Comparison of ENCODE assay signal across 9 mouse cellular contexts in genomic region chr10:81287513-81288157, GRCm38 (mm10). TPM values are rescaled to one million over a fixed set of nuclear protein-coding genes. Genes with fewer than 3 reads are reported as not detected.
DNase-seq lines count a peak whose midpoint lies in the region; ATAC-seq and TF ChIP-seq lines count a peak whose summit lies in the region.
"Had no signal": no experiment of that assay in that cellular context is flagged by ENCODE, and none has a peak within 500 bp of the region (broad histone marks: within the 10 kb centered on the region; RNA-seq: fewer than 3 reads in every experiment).

No protein-coding gene starts in this region.

- peak; percentile 82 for TF ChIP-seq CTCF in heart, postnatal 0 days (IDR thresholded peaks at IDR 0.05; ENCODE audit: low read depth)
- peak; percentile 63; the same call in 1 of the 2 replicates for TF ChIP-seq CTCF in embryonic fibroblast, embryonic 13.5 days (IDR thresholded peaks at IDR 0.05; ENCODE audit: borderline replicate concordance, insufficient read depth, low read length)
- TF ChIP-seq CTCF in lung, postnatal 0 days (IDR thresholded peaks at IDR 0.05), result peak; percentile 97

- no peak overlapping the region for H3K4me2 ChIP-seq in heart, postnatal 0 days (ENCODE audit: low read depth, low read length)
- no peak overlapping the region for H3K4me2 ChIP-seq in heart, embryonic 11.5 days
- H3K4me2 ChIP-seq in lung, postnatal 0 days (replicated peaks; ENCODE audit: low read depth, low read length), result no peak overlapping the region
- H3K4me2 ChIP-seq: limb, embryonic 12.5 days had no signal

- H3K4me3 ChIP-seq in heart, postnatal 0 days (ENCODE audit: low read depth, low read length), result no peak overlapping the region
- no peak overlapping the region for H3K4me3 ChIP-seq in heart, embryonic 11.5 days (ENCODE audit: low read depth, low read length)
- H3K4me3 ChIP-seq in embryonic fibroblast, embryonic 13.5 days (ENCODE audit: insufficient read depth, low read length), result no peak overlapping the region
- H3K4me3 ChIP-seq in lung, postnatal 0 days (ENCODE audit: low read depth, low read length), result no peak overlapping the region
- H3K4me3 ChIP-seq: limb, embryonic 12.5 days had no signal

- no peaks in the 10 kb centered on the region for H3K9me3 ChIP-seq in heart, postnatal 0 days (replicated peaks; ENCODE audit: control insufficient read depth, low read length)
- H3K9me3 ChIP-seq in heart, embryonic 11.5 days (replicated peaks; ENCODE audit: control insufficient read depth, low read length), result no peaks in the 10 kb centered on the region
- no peaks in the 10 kb centered on the region for H3K9me3 ChIP-seq in lung, postnatal 0 days (ENCODE audit: low read length)
- H3K9me3 ChIP-seq: limb, embryonic 12.5 days had no signal

- no peak for TF ChIP-seq EP300 in heart, postnatal 0 days (IDR thresholded peaks at IDR 0.05; ENCODE audit: low read depth)
- TF ChIP-seq EP300 in lung, postnatal 0 days (IDR thresholded peaks at IDR 0.05), result no peak

- 57% methylated on average over 8 of the region's 8 CpGs for WGBS in heart, postnatal 0 days
- WGBS in heart, embryonic 11.5 days (ENCODE audit: insufficient replicate concordance), result 49% methylated on average over 8 of the region's 8 CpGs
- WGBS in lung, postnatal 0 days, result 57% methylated on average over 8 of the region's 8 CpGs

- no peak for ATAC-seq in heart, postnatal 0 days (ENCODE audit: insufficient read depth, low read depth)
- ATAC-seq in heart, embryonic 11.5 days (replicated peaks; ENCODE audit: insufficient number of reproducible peaks, low FRiP score, low TSS enrichment), result no peak
- ATAC-seq in lung, postnatal 0 days, result no peak
- no peak for ATAC-seq in inflammation-experienced regulatory T-cells, adult 6 months

- H3K4me1 ChIP-seq in heart, postnatal 0 days (ENCODE audit: control insufficient read depth, insufficient read depth), result 0 out of 2 replicates have a peak, but pooled peaks cover 7% of the 10 kb centered on the region
- peaks cover 8% of the 10 kb centered on the region; the same call in 1 of the 2 replicates for H3K4me1 ChIP-seq in heart, embryonic 11.5 days (ENCODE audit: control insufficient read depth, insufficient read depth, low read length)
- H3K4me1 ChIP-seq in embryonic fibroblast, embryonic 13.5 days (ENCODE audit: control insufficient read depth, insufficient read depth, low read length), result no peaks in the 10 kb centered on the region
- H3K4me1 ChIP-seq in lung, postnatal 0 days (ENCODE audit: insufficient read depth, low read depth, low read length), result 0 out of 2 replicates have a peak, but pooled peaks cover 21% of the 10 kb centered on the region

- no peak for TF ChIP-seq POLR2A in embryonic fibroblast, embryonic 13.5 days (IDR thresholded peaks at IDR 0.05; ENCODE audit: low read depth, low read length)

- no peaks in the 10 kb centered on the region for H3K36me3 ChIP-seq in heart, postnatal 0 days (replicated peaks; ENCODE audit: control insufficient read depth, insufficient read depth, low read length)
- no peaks in the 10 kb centered on the region for H3K36me3 ChIP-seq in heart, embryonic 11.5 days (ENCODE audit: control insufficient read depth, insufficient read depth, low read length)
- H3K36me3 ChIP-seq in lung, postnatal 0 days (ENCODE audit: insufficient read depth, low read length), result no peaks in the 10 kb centered on the region
- H3K36me3 ChIP-seq: limb, embryonic 12.5 days had no signal

- no peak overlapping the region for H3K9ac ChIP-seq in heart, postnatal 0 days (replicated peaks; ENCODE audit: low read depth, low read length)
- no peak overlapping the region for H3K9ac ChIP-seq in heart, embryonic 11.5 days (ENCODE audit: low read depth, low read length)
- no peak overlapping the region for H3K9ac ChIP-seq in lung, postnatal 0 days (replicated peaks; ENCODE audit: low read depth)
- H3K9ac ChIP-seq: limb, embryonic 12.5 days had no signal

- peaks cover 40% of the 10 kb centered on the region for H3K27me3 ChIP-seq in heart, postnatal 0 days (ENCODE audit: control insufficient read depth, insufficient read depth, low read length)
- H3K27me3 ChIP-seq in heart, embryonic 11.5 days (ENCODE audit: control insufficient read depth, insufficient read depth, low read length), result peaks cover 62% of the 10 kb centered on the region
- peaks cover 16% of the 10 kb centered on the region; the same call in 1 of the 2 replicates for H3K27me3 ChIP-seq in lung, postnatal 0 days (replicated peaks; ENCODE audit: insufficient read depth, low read length)

- no peak for DNase-seq in heart, postnatal 0 days (ENCODE audit: low spot score)
- peak; percentile 81 for DNase-seq in 416B (ENCODE audit: low read depth)
- DNase-seq in ZHBTc4 (ENCODE audit: low read depth, low spot score), result peak; percentile 88
- peak; percentile 68 for DNase-seq in lung, postnatal 0 days (ENCODE audit: low spot score)
- DNase-seq in testis, postnatal 10 days (ENCODE audit: low spot score), result peak; percentile 88

- no peak overlapping the region for H3K27ac ChIP-seq in heart, postnatal 0 days (ENCODE audit: low read depth)
- H3K27ac ChIP-seq in heart, embryonic 11.5 days (ENCODE audit: low read depth, low read length), result no peak overlapping the region
- no peak overlapping the region for H3K27ac ChIP-seq in embryonic fibroblast, embryonic 13.5 days (ENCODE audit: insufficient read depth, low read length)
- peak overlapping the region; percentile 57 for H3K27ac ChIP-seq in lung, postnatal 0 days (ENCODE audit: low read length)
- H3K27ac ChIP-seq: limb, embryonic 12.5 days had no signal

RNA-seq across cellular contexts. Expression of gene Tjp3, which starts 3.7 kb away (rescaled TPM):
- 0.12 and 2.3 TPM in 2 replicates for total RNA-seq in heart, postnatal 0 days (2014; rRNA removed; ENCODE audit: low replicate concordance)
- 0.51 and 0.62 TPM in 2 replicates for polyA plus RNA-seq in heart, postnatal 0 days (2015; fragmentation: Nextera tagmentation; extraction: Ambion mirVana)
- 0.90 and 1.4 TPM in 2 replicates for polyA plus RNA-seq in heart, embryonic 11.5 days (2014; fragmentation: Nextera tagmentation; extraction: Ambion mirVana)
- polyA plus RNA-seq in embryonic fibroblast, embryonic 13.5 days (2011; ENCODE audit: insufficient read length, low read depth, missing spikeins), result not detected in 2 replicates
- polyA plus RNA-seq in lung, postnatal 0 days (2015; fragmentation: Nextera tagmentation; extraction: Ambion mirVana), result 24.1 and 30.8 TPM in 2 replicates
- 1 to 10 TPM; 1.7 to 3.2 (median 1.9) TPM for polyA plus RNA-seq in inflammation-experienced regulatory T-cells, adult 6 months (2017; shearing (Covaris generic))

RNA-seq across cellular contexts. Expression of gene Pip5k1c, which starts 5.1 kb away (rescaled TPM):
- total RNA-seq in heart, postnatal 0 days (2014; rRNA removed; ENCODE audit: low replicate concordance), result 38.5 and 44.3 TPM in 2 replicates
- 20.9 and 21.4 TPM in 2 replicates for polyA plus RNA-seq in heart, postnatal 0 days (2015; fragmentation: Nextera tagmentation; extraction: Ambion mirVana)
- polyA plus RNA-seq in heart, embryonic 11.5 days (2014; fragmentation: Nextera tagmentation; extraction: Ambion mirVana), result 30.2 and 32.1 TPM in 2 replicates
- 40.1 and 43.0 TPM in 2 replicates for polyA plus RNA-seq in embryonic fibroblast, embryonic 13.5 days (2011; ENCODE audit: insufficient read length, low read depth, missing spikeins)
- 31.2 and 32.4 TPM in 2 replicates for polyA plus RNA-seq in lung, postnatal 0 days (2015; fragmentation: Nextera tagmentation; extraction: Ambion mirVana)
- polyA plus RNA-seq in inflammation-experienced regulatory T-cells, adult 6 months (2017; shearing (Covaris generic)), result 10 to 100 TPM; 10.7 to 15.9 (median 14.4) TPM

RNA-seq across cellular contexts. Expression of gene Apba3, which starts 20.9 kb away (rescaled TPM):
- total RNA-seq in heart, postnatal 0 days (2014; rRNA removed; ENCODE audit: low replicate concordance), result 84.8 and 114 TPM in 2 replicates
- polyA plus RNA-seq in heart, postnatal 0 days (2015; fragmentation: Nextera tagmentation; extraction: Ambion mirVana), result 45.2 and 46.1 TPM in 2 replicates
- polyA plus RNA-seq in heart, embryonic 11.5 days (2014; fragmentation: Nextera tagmentation; extraction: Ambion mirVana), result 41.2 and 44.1 TPM in 2 replicates
- 43.2 and 44.8 TPM in 2 replicates for polyA plus RNA-seq in embryonic fibroblast, embryonic 13.5 days (2011; ENCODE audit: insufficient read length, low read depth, missing spikeins)
- 47.9 and 49.4 TPM in 2 replicates for polyA plus RNA-seq in lung, postnatal 0 days (2015; fragmentation: Nextera tagmentation; extraction: Ambion mirVana)
- 10 to 100 TPM in 2 of 3 experiments, 1 to 10 TPM in 1; 9.9 to 12.4 (median 12.3) TPM for polyA plus RNA-seq in inflammation-experienced regulatory T-cells, adult 6 months (2017; shearing (Covaris generic))

RNA-seq across cellular contexts. Expression of gene Mrpl54, which starts 20.9 kb away (rescaled TPM):
- total RNA-seq in heart, postnatal 0 days (2014; rRNA removed; ENCODE audit: low replicate concordance), result 272 and 288 TPM in 2 replicates
- polyA plus RNA-seq in heart, postnatal 0 days (2015; fragmentation: Nextera tagmentation; extraction: Ambion mirVana), result 264 and 272 TPM in 2 replicates
- 247 and 257 TPM in 2 replicates for polyA plus RNA-seq in heart, embryonic 11.5 days (2014; fragmentation: Nextera tagmentation; extraction: Ambion mirVana)
- polyA plus RNA-seq in embryonic fibroblast, embryonic 13.5 days (2011; ENCODE audit: insufficient read length, low read depth, missing spikeins), result 52.9 and 53.7 TPM in 2 replicates
- 132 and 162 TPM in 2 replicates for polyA plus RNA-seq in lung, postnatal 0 days (2015; fragmentation: Nextera tagmentation; extraction: Ambion mirVana)
- polyA plus RNA-seq in inflammation-experienced regulatory T-cells, adult 6 months (2017; shearing (Covaris generic)), result 100 to 1,000 TPM; 111 to 148 (median 127) TPM

RNA-seq across cellular contexts. Expression of gene Cactin, which starts 33.3 kb away (rescaled TPM):
- 14.3 and 14.9 TPM in 2 replicates for total RNA-seq in heart, postnatal 0 days (2014; rRNA removed; ENCODE audit: low replicate concordance)
- 12.8 and 13.7 TPM in 2 replicates for polyA plus RNA-seq in heart, postnatal 0 days (2015; fragmentation: Nextera tagmentation; extraction: Ambion mirVana)
- polyA plus RNA-seq in heart, embryonic 11.5 days (2014; fragmentation: Nextera tagmentation; extraction: Ambion mirVana), result 20.2 and 25.0 TPM in 2 replicates
- 20.0 and 20.1 TPM in 2 replicates for polyA plus RNA-seq in embryonic fibroblast, embryonic 13.5 days (2011; ENCODE audit: insufficient read length, low read depth, missing spikeins)
- 20.3 and 23.0 TPM in 2 replicates for polyA plus RNA-seq in lung, postnatal 0 days (2015; fragmentation: Nextera tagmentation; extraction: Ambion mirVana)
- 1 to 10 TPM; 2.9 to 6.5 (median 4.1) TPM for polyA plus RNA-seq in inflammation-experienced regulatory T-cells, adult 6 months (2017; shearing (Covaris generic))
